Comparison of ENCODE assay signal across 15 mouse cellular contexts in genomic region chr6:22021315-22021714, GRCm38 (mm10).
"Had no signal": no experiment of that assay in that cellular context is flagged by ENCODE, and none has a peak within 500 bp of the region (broad histone marks: within the 10 kb centered on the region; RNA-seq: fewer than 3 reads in every experiment).

No protein-coding gene starts in this region.

- ATAC-seq: midbrain, embryonic 13.5 days; midbrain, embryonic 15.5 days had no signal

- H3K9ac ChIP-seq: lung, embryonic 14.5 days; midbrain, embryonic 13.5 days; midbrain, embryonic 15.5 days; neural tube, embryonic 12.5 days; stomach, embryonic 15.5 days had no signal

- H3K36me3 ChIP-seq: midbrain, embryonic 13.5 days; midbrain, embryonic 15.5 days; neural tube, embryonic 12.5 days; stomach, embryonic 15.5 days had no signal

- H3K27ac ChIP-seq: macrophage; midbrain, embryonic 13.5 days; midbrain, embryonic 15.5 days; neural tube, embryonic 12.5 days; stomach, embryonic 15.5 days; stomach, postnatal 0 days had no signal

- H3K4me3 ChIP-seq: megakaryocyte, embryonic 14.5 days; midbrain, embryonic 13.5 days; midbrain, embryonic 15.5 days; neural tube, embryonic 12.5 days; stomach, embryonic 15.5 days had no signal

- H3K27me3 ChIP-seq: megakaryocyte, embryonic 14.5 days; midbrain, embryonic 13.5 days; midbrain, embryonic 15.5 days; neural tube, embryonic 12.5 days; stomach, embryonic 15.5 days had no signal

- H3K9me3 ChIP-seq: megakaryocyte, embryonic 14.5 days; midbrain, embryonic 13.5 days; midbrain, embryonic 15.5 days; neural tube, embryonic 12.5 days; stomach, embryonic 15.5 days had no signal

- H3K4me2 ChIP-seq: lung, embryonic 14.5 days; midbrain, embryonic 11.5 days; midbrain, embryonic 13.5 days; midbrain, embryonic 15.5 days; neural tube, embryonic 12.5 days; stomach, embryonic 15.5 days had no signal

- DNase-seq: lung, adult 18-20 months; lung, embryonic 14.5 days; lung, postnatal 10 days; right cerebral cortex, postnatal 14 days; thymus, adult 2 months; thymus, postnatal 25 days; thymus, postnatal 4 days had no signal
